ENCODE assay signal across 9 mouse cellular contexts in genomic region chr14:96962426-96963073, GRCm38 (mm10).
DNase-seq lines count a peak whose midpoint lies in the region; ATAC-seq and TF ChIP-seq lines count a peak whose summit lies in the region.
"Had no signal": no experiment of that assay in that cellular context is flagged by ENCODE, and none has a peak within 500 bp of the region (broad histone marks: within the 10 kb centered on the region; RNA-seq: fewer than 3 reads in every experiment).

No protein-coding gene starts in this region.

- DNase-seq in forebrain, embryonic 11.5 days (ENCODE audit: low spot score) = no peak
- DNase-seq in forebrain, embryonic 10.5 days (ENCODE audit: extremely low spot score, low spot score) = no peak
- no peak for DNase-seq in liver, embryonic 14.5 days (ENCODE audit: low read depth in 3 of 3, low spot score in 3 of 3)
- no peak for DNase-seq in liver
- peak; percentile 40 for DNase-seq in embryonic facial prominence, embryonic 14.5 days (ENCODE audit: low spot score)
- DNase-seq in retina, postnatal 7 days (ENCODE audit: low read depth, low spot score) = peak; percentile 23
- no peak for DNase-seq in lung, postnatal 14 days
- DNase-seq in gastrocnemius, postnatal 10 days = no peak
- DNase-seq: right cerebral cortex, postnatal 25 days had no signal

- no peak overlapping the region for H3K4me3 ChIP-seq in forebrain, embryonic 11.5 days (ENCODE audit: low read depth, low read length)
- no peak overlapping the region for H3K4me3 ChIP-seq in forebrain, embryonic 10.5 days
- H3K4me3 ChIP-seq in liver, embryonic 14.5 days (ENCODE audit: insufficient read depth in 1 of 2, low read depth in 2 of 2, low read length in 2 of 2) = no peak overlapping the region
- no peak overlapping the region for H3K4me3 ChIP-seq in embryonic facial prominence, embryonic 14.5 days (ENCODE audit: low read depth, low read length)

- 31% methylated on average over 8 of the region's 8 CpGs for WGBS in forebrain, embryonic 11.5 days
- WGBS in forebrain, embryonic 10.5 days = 44% methylated on average over 8 of the region's 8 CpGs
- 34% methylated on average over 8 of the region's 8 CpGs for WGBS in liver, embryonic 14.5 days (ENCODE audit: insufficient replicate concordance)
- WGBS in embryonic facial prominence, embryonic 14.5 days = 50% methylated on average over 8 of the region's 8 CpGs

- peak; percentile 51; the same call in 1 of the 2 replicates for ATAC-seq in forebrain, embryonic 11.5 days (replicated peaks; ENCODE audit: low FRiP score)
- no peak for ATAC-seq in liver, embryonic 14.5 days (ENCODE audit: insufficient read depth)
- no peak for ATAC-seq in embryonic facial prominence, embryonic 14.5 days (ENCODE audit: low read depth)

- no peaks in the 10 kb centered on the region for H3K36me3 ChIP-seq in forebrain, embryonic 11.5 days (ENCODE audit: control insufficient read depth, insufficient read depth, low read length)
- H3K36me3 ChIP-seq in forebrain, embryonic 10.5 days (replicated peaks) = no peaks in the 10 kb centered on the region
- H3K36me3 ChIP-seq in liver, embryonic 14.5 days (replicated peaks; ENCODE audit: control insufficient read depth, insufficient read depth, low read depth) = no peaks in the 10 kb centered on the region
- H3K36me3 ChIP-seq in embryonic facial prominence, embryonic 14.5 days (ENCODE audit: control insufficient read depth, insufficient read depth, low read length) = no peaks in the 10 kb centered on the region

- no peak overlapping the region for H3K9ac ChIP-seq in forebrain, embryonic 11.5 days (ENCODE audit: low read length)
- no peak overlapping the region for H3K9ac ChIP-seq in liver, embryonic 14.5 days (replicated peaks)
- no peak overlapping the region for H3K9ac ChIP-seq in embryonic facial prominence, embryonic 14.5 days (ENCODE audit: low read depth, low read length)

- no peak overlapping the region for H3K4me2 ChIP-seq in forebrain, embryonic 11.5 days (ENCODE audit: low read depth, low read length, severe bottlenecking)
- H3K4me2 ChIP-seq in liver, embryonic 14.5 days (ENCODE audit: low read depth) = no peak overlapping the region
- no peak overlapping the region for H3K4me2 ChIP-seq in embryonic facial prominence, embryonic 14.5 days (ENCODE audit: low read depth, low read length)

- H3K27me3 ChIP-seq in forebrain, embryonic 11.5 days (ENCODE audit: control insufficient read depth, insufficient read depth, low read length) = no peaks in the 10 kb centered on the region
- H3K27me3 ChIP-seq in forebrain, embryonic 10.5 days (ENCODE audit: poor library complexity, severe bottlenecking) = no peaks in the 10 kb centered on the region
- no peaks in the 10 kb centered on the region for H3K27me3 ChIP-seq in liver, embryonic 14.5 days (ENCODE audit: control insufficient read depth, insufficient read depth, low read length)
- H3K27me3 ChIP-seq in embryonic facial prominence, embryonic 14.5 days (replicated peaks; ENCODE audit: control insufficient read depth, insufficient read depth, low read length) = no peaks in the 10 kb centered on the region

- peak; percentile 9; the same call in 1 of the 2 replicates for TF ChIP-seq CTCF in liver, embryonic 14.5 days (IDR thresholded peaks at IDR 0.05; ENCODE audit: low read depth)

- H3K4me1 ChIP-seq in forebrain, embryonic 11.5 days (replicated peaks; ENCODE audit: control insufficient read depth, insufficient read depth, low read length) = no peaks in the 10 kb centered on the region
- H3K4me1 ChIP-seq in forebrain, embryonic 10.5 days = 0 out of 2 replicates have a peak, but pooled peaks cover 5% of the 10 kb centered on the region
- H3K4me1 ChIP-seq in liver, embryonic 14.5 days (replicated peaks; ENCODE audit: control insufficient read depth in 2 of 2, insufficient read depth in 2 of 2, low read length in 1 of 2) = no peaks in the 10 kb centered on the region
- H3K4me1 ChIP-seq in embryonic facial prominence, embryonic 14.5 days (ENCODE audit: control insufficient read depth, insufficient read depth, low read length) = no peaks in the 10 kb centered on the region

- no peak for TF ChIP-seq EP300 in liver, embryonic 14.5 days (IDR thresholded peaks at IDR 0.05; ENCODE audit: low read depth)

- H3K27ac ChIP-seq in forebrain, embryonic 11.5 days (ENCODE audit: low read depth, low read length) = no peak overlapping the region
- no peak overlapping the region for H3K27ac ChIP-seq in forebrain, embryonic 10.5 days
- H3K27ac ChIP-seq in liver, embryonic 14.5 days = no peak overlapping the region
- no peak overlapping the region for H3K27ac ChIP-seq in embryonic facial prominence, embryonic 14.5 days (replicated peaks; ENCODE audit: low read depth, low read length)

- no peaks in the 10 kb centered on the region for H3K9me3 ChIP-seq in forebrain, embryonic 11.5 days (ENCODE audit: control insufficient read depth, low read length)
- H3K9me3 ChIP-seq in forebrain, embryonic 10.5 days = no peaks in the 10 kb centered on the region
- no peaks in the 10 kb centered on the region for H3K9me3 ChIP-seq in liver, embryonic 14.5 days (ENCODE audit: control insufficient read depth, low read length)
- H3K9me3 ChIP-seq in embryonic facial prominence, embryonic 14.5 days (ENCODE audit: control insufficient read depth, low read length) = no peaks in the 10 kb centered on the region

Comparison
In these comparisons a context has a peak if more than half of its experiments do, and no peak if none do; other contexts are left out.
1. DNase-seq: peak in embryonic facial prominence, embryonic 14.5 days (single experiment) and retina, postnatal 7 days (single experiment); none in forebrain, embryonic 11.5 days (single experiment), forebrain, embryonic 10.5 days (single experiment), liver, embryonic 14.5 days (0 of 3), liver (single experiment), lung, postnatal 14 days (single experiment) and gastrocnemius, postnatal 10 days (single experiment).